Mouse (Mus musculus) testis, postnatal 14 days (tissue): ENCODE measurements at regions not wholly inside any gene's neighbourhood (a gene's known extent, or its start where the extent isn't known, plus 50 kb on each side); places are given as distances from the start of the nearest gene placed in this dataset.

ENCODE experiments used
- DNase-seq: peaks from one replicate; pipeline ENCODE4 v3.0.0; 2021; ENCODE audit warnings: low spot score

GRCm38 (mm10) chr1:34739621-34740020 lies 103.2 kb downstream of the Fam168b start:
- DNase-seq: no peak

- DNase-seq: no peak
Observed at GRCm38 (mm10) chr1:34740891-34741290, 102.0 kb downstream of the Fam168b start.

GRCm38 (mm10) chr1:34742234-34742633 lies 100.6 kb downstream of the Fam168b start:
- DNase-seq: no peak

GRCm38 (mm10) chr1:34745881-34746280 lies 97.0 kb downstream of the Fam168b start:
- no peak for DNase-seq

GRCm38 (mm10) chr1:34749161-34750040 lies 93.5 kb downstream of the Fam168b start:
- no peak for DNase-seq

- no peak for DNase-seq
Observed at GRCm38 (mm10) chr1:34750061-34751054, 92.5 kb downstream of the Fam168b start.

GRCm38 (mm10) chr1:34751128-34751527 lies 91.7 kb downstream of the Fam168b start:
- DNase-seq: no peak

GRCm38 (mm10) chr1:34753581-34753980 lies 89.3 kb downstream of the Fam168b start:
- no peak for DNase-seq

- no peak for DNase-seq
Observed at GRCm38 (mm10) chr1:34760547-34760946, 82.3 kb downstream of the Fam168b start.

GRCm38 (mm10) chr1:34761436-34761835 lies 81.4 kb downstream of the Fam168b start:
- DNase-seq: no peak

- no peak for DNase-seq
Observed at GRCm38 (mm10) chr1:34761870-34762269, 81.0 kb downstream of the Fam168b start.
